Comparison of ENCODE assay signal across 8 mouse cellular contexts in genomic region chr2:156721554-156722070, GRCm38 (mm10). TPM values are rescaled to one million over a fixed set of nuclear protein-coding genes. Genes with fewer than 3 reads are reported as not detected.
DNase-seq lines count a peak whose midpoint lies in the region; ATAC-seq and TF ChIP-seq lines count a peak whose summit lies in the region.

No protein-coding gene starts in this region.

- peak; percentile 28 for DNase-seq in lung, embryonic 14.5 days
- no peak for DNase-seq in lung, postnatal 36 days
- DNase-seq in embryonic facial prominence, embryonic 14.5 days (ENCODE audit: low spot score) = no peak
- DNase-seq in layer of hippocampus, postnatal 25 days (ENCODE audit: extremely low spot score in 1 of 2, low spot score in 1 of 2) = no peak
- DNase-seq in adrenal gland, postnatal 14 days = no peak
- DNase-seq in right cerebral cortex, postnatal 25 days = no peak

- ATAC-seq in lung, embryonic 14.5 days (ENCODE audit: insufficient read depth) = no peak
- no peak for ATAC-seq in embryonic facial prominence, embryonic 14.5 days (ENCODE audit: low read depth)
- no peak for ATAC-seq in limb, embryonic 13.5 days (ENCODE audit: low FRiP score, low read depth)

- H3K27me3 ChIP-seq in lung, embryonic 14.5 days (ENCODE audit: insufficient read depth, low read length) = no peaks in the 10 kb centered on the region
- H3K27me3 ChIP-seq in embryonic facial prominence, embryonic 14.5 days (replicated peaks; ENCODE audit: control insufficient read depth, insufficient read depth, low read length) = no peaks in the 10 kb centered on the region
- H3K27me3 ChIP-seq in limb, embryonic 13.5 days = no peaks in the 10 kb centered on the region
- no peaks in the 10 kb centered on the region for H3K27me3 ChIP-seq in small intestine, adult 2 months (ENCODE audit: control insufficient read depth, insufficient read depth, low read length)

- under 1% methylated on average over 17 of the region's 17 CpGs for WGBS in lung, embryonic 14.5 days
- under 1% methylated on average over 17 of the region's 17 CpGs for WGBS in embryonic facial prominence, embryonic 14.5 days
- WGBS in limb, embryonic 13.5 days = 1% methylated on average over 17 of the region's 17 CpGs
- WGBS in small intestine, adult 2 months = 2% methylated on average over 17 of the region's 17 CpGs

- TF ChIP-seq POLR2A in small intestine, adult 2 months (IDR thresholded peaks at IDR 0.05; ENCODE audit: low read depth, low read length) = no peak

- no peaks in the 10 kb centered on the region for H3K36me3 ChIP-seq in lung, embryonic 14.5 days (ENCODE audit: insufficient read depth)
- H3K36me3 ChIP-seq in embryonic facial prominence, embryonic 14.5 days (ENCODE audit: control insufficient read depth, insufficient read depth, low read length) = no peaks in the 10 kb centered on the region
- H3K36me3 ChIP-seq in limb, embryonic 13.5 days = no peaks in the 10 kb centered on the region
- H3K36me3 ChIP-seq in small intestine, adult 2 months (ENCODE audit: control insufficient read depth, insufficient read depth, low read length) = no peaks in the 10 kb centered on the region

- H3K4me1 ChIP-seq in lung, embryonic 14.5 days (ENCODE audit: insufficient read depth) = peaks cover 31% of the 10 kb centered on the region
- H3K4me1 ChIP-seq in embryonic facial prominence, embryonic 14.5 days (ENCODE audit: control insufficient read depth, insufficient read depth, low read length) = peaks cover 66% of the 10 kb centered on the region
- peaks cover 78% of the 10 kb centered on the region for H3K4me1 ChIP-seq in limb, embryonic 13.5 days
- peaks cover 26% of the 10 kb centered on the region for H3K4me1 ChIP-seq in small intestine, adult 2 months (ENCODE audit: control insufficient read depth, insufficient read depth, insufficient read length, low read length)

- H3K4me2 ChIP-seq in lung, embryonic 14.5 days = peak overlapping the region; percentile 86
- peak overlapping the region; percentile 83 for H3K4me2 ChIP-seq in embryonic facial prominence, embryonic 14.5 days (ENCODE audit: low read depth, low read length)
- peak overlapping the region; percentile 88 for H3K4me2 ChIP-seq in limb, embryonic 13.5 days (replicated peaks)

- H3K27ac ChIP-seq in lung, embryonic 14.5 days (ENCODE audit: low read depth) = peak overlapping the region; percentile 78
- H3K27ac ChIP-seq in embryonic facial prominence, embryonic 14.5 days (replicated peaks; ENCODE audit: low read depth, low read length) = peak overlapping the region; percentile 84
- peak overlapping the region; percentile 78 for H3K27ac ChIP-seq in limb, embryonic 13.5 days
- H3K27ac ChIP-seq in small intestine, adult 2 months (ENCODE audit: insufficient read depth, low read depth, low read length) = peak overlapping the region; percentile 69

- peak overlapping the region; percentile 92 for H3K9ac ChIP-seq in lung, embryonic 14.5 days
- peak overlapping the region; percentile 98 for H3K9ac ChIP-seq in embryonic facial prominence, embryonic 14.5 days (ENCODE audit: low read depth, low read length)
- H3K9ac ChIP-seq in limb, embryonic 13.5 days = peak overlapping the region; percentile 94

- TF ChIP-seq CTCF in lung, embryonic 14.5 days (IDR thresholded peaks at IDR 0.05; ENCODE audit: low read depth) = no peak
- no peak for TF ChIP-seq CTCF in small intestine, adult 2 months (IDR thresholded peaks at IDR 0.05; ENCODE audit: extremely low read depth, insufficient read length, insufficient replicate concordance, low read depth, low read length)

- H3K4me3 ChIP-seq in lung, embryonic 14.5 days (ENCODE audit: low read depth, low read length) = peak overlapping the region; percentile 85
- peak overlapping the region; percentile 95 for H3K4me3 ChIP-seq in embryonic facial prominence, embryonic 14.5 days (ENCODE audit: low read depth, low read length)
- peak overlapping the region; percentile 96 for H3K4me3 ChIP-seq in limb, embryonic 13.5 days
- H3K4me3 ChIP-seq in small intestine, adult 2 months (ENCODE audit: low read depth, low read length) = peak overlapping the region; percentile 94

- no peaks in the 10 kb centered on the region for H3K9me3 ChIP-seq in lung, embryonic 14.5 days (ENCODE audit: low read depth, low read length)
- H3K9me3 ChIP-seq in embryonic facial prominence, embryonic 14.5 days (ENCODE audit: control insufficient read depth, low read length) = no peaks in the 10 kb centered on the region
- H3K9me3 ChIP-seq in limb, embryonic 13.5 days = no peaks in the 10 kb centered on the region

RNA-seq across cellular contexts. Expression of gene Myl9, which starts 53.6 kb away (rescaled TPM):
- polyA plus RNA-seq in lung, embryonic 14.5 days (2014; fragmentation: Nextera tagmentation; extraction: Ambion mirVana) = 397 and 446 TPM in 2 replicates
- polyA plus RNA-seq in embryonic facial prominence, embryonic 14.5 days (2014; fragmentation: Nextera tagmentation; extraction: Ambion mirVana) = 285 and 310 TPM in 2 replicates
- 201 and 204 TPM in 2 replicates for polyA plus RNA-seq in limb, embryonic 13.5 days (2015; fragmentation: Nextera tagmentation; extraction: Ambion mirVana)
- 391 and 410 TPM in 2 replicates for polyA plus RNA-seq in small intestine, adult 2 months (2012; rRNA removed)
- 10 to 100 TPM; 14.3 to 18.8 TPM for total RNA-seq in layer of hippocampus, postnatal 25 days (2021)
- 54.6 and 70.5 TPM in 2 replicates for total RNA-seq in adrenal gland, postnatal 14 days (2021)
